Mouse (Mus musculus) heart, embryonic 15.5 days (tissue): ENCODE results near the gene Psma7. TPM values are rescaled to one million over a fixed set of nuclear protein-coding genes. Genes with fewer than 3 reads are reported as not detected.

ENCODE experiments used
- ATAC-seq: fragments of 200-750 bp; cut with Nextera tagmentation; replicated peaks from 2 replicates; pipeline ENCODE4 v1.8.0; 2017; ENCODE audit warnings: low read depth, moderate TSS enrichment; ENCODE audit not compliant: insufficient number of reproducible peaks, insufficient read depth, low FRiP score
- H3K27ac ChIP-seq: fragments of 300-500 bp; sonication (generic); 2 replicates; pipeline ENCODE4 v1.5.1; 2015; ENCODE audit warnings: mild to moderate bottlenecking, inconsistent platforms
- H3K27me3 ChIP-seq: fragments of 300-500 bp; sonication (generic); 2 replicates; pipeline ENCODE4 v1.6.1; 2015; ENCODE audit warnings: inconsistent platforms
- H3K36me3 ChIP-seq: fragments of 300-500 bp; sonication (generic); 2 replicates; pipeline ENCODE4 v1.6.1; 2015; ENCODE audit warnings: mild to moderate bottlenecking, inconsistent platforms
- H3K4me1 ChIP-seq: fragments of 300-500 bp; sonication (generic); replicated peaks from 2 replicates; pipeline ENCODE4 v1.6.1; 2015; ENCODE audit warnings: inconsistent platforms
- H3K4me2 ChIP-seq: fragments of 300-500 bp; sonication (generic); 2 replicates; pipeline ENCODE4 v1.6.1; 2015; ENCODE audit warnings: inconsistent platforms, mild to moderate bottlenecking, moderate library complexity
- H3K4me3 ChIP-seq: fragments of 300-500 bp; sonication (generic); 2 replicates; pipeline ENCODE4 v1.5.1; 2015; ENCODE audit warnings: mild to moderate bottlenecking, inconsistent platforms
- H3K9ac ChIP-seq: fragments of 300-500 bp; sonication (generic); 2 replicates; pipeline ENCODE4 v1.6.1; 2015; ENCODE audit warnings: mild to moderate bottlenecking, inconsistent platforms
- H3K9me3 ChIP-seq: fragments of 300-500 bp; sonication (generic); replicated peaks from 2 replicates; pipeline ENCODE4 v1.6.1; 2016; ENCODE audit warnings: inconsistent platforms
- WGBS: fragments of 180-500 bp; shearing (Covaris S2); methylation state at CpG from one replicate; pipeline ENCODE4 v1.1.7; 2015; ENCODE audit warnings: mixed read lengths; 5-methylcytosine and 5-hydroxymethylcytosine counted together
- polyA plus RNA-seq: library from polyadenylated mRNA; unstranded; fragments of >200 nt; fragmentation: Nextera tagmentation; extraction: Ambion mirVana; gene quantifications from 2 replicates; pipeline ENCODE4 v1.2.1, GENCODE M21; 2015

Psma7 gene
- polyA plus RNA-seq, 1 experiment from 2014 or later = 347 TPM

- no peaks in the 10 kb centered on the region for H3K9me3 ChIP-seq
- under 1% methylated on average over 63 of the region's 66 CpGs for WGBS
- peak overlapping the region; percentile 98 for H3K4me2 ChIP-seq
- peak overlapping the region; percentile 99 for H3K4me3 ChIP-seq
- peak; percentile 44 for ATAC-seq
- peaks cover 32% of the 10 kb centered on the region for H3K4me1 ChIP-seq
- peak overlapping the region; percentile 94 for H3K27ac ChIP-seq
- H3K27me3 ChIP-seq = no peaks in the 10 kb centered on the region
- peaks cover 15% of the 10 kb centered on the region for H3K36me3 ChIP-seq
- H3K9ac ChIP-seq = peak overlapping the region; percentile 85
Measured at GRCm38 (mm10) chr2:180042858-180043515, 754 bp upstream of the Psma7 start.

- H3K36me3 ChIP-seq = peaks cover 28% of the 10 kb centered on the region
- peak overlapping the region; percentile 94 for H3K27ac ChIP-seq
- H3K4me2 ChIP-seq = peak overlapping the region; percentile 98
- peak; percentile 44 for ATAC-seq
- H3K9ac ChIP-seq = peak overlapping the region; percentile 85
- WGBS = under 1% methylated on average over 66 of the region's 66 CpGs
- H3K9me3 ChIP-seq = no peaks in the 10 kb centered on the region
- no peaks in the 10 kb centered on the region for H3K27me3 ChIP-seq
- H3K4me3 ChIP-seq = peak overlapping the region; percentile 99
- peaks cover 32% of the 10 kb centered on the region for H3K4me1 ChIP-seq
Measured at GRCm38 (mm10) chr2:180041577-180042255, 517 bp downstream of the Psma7 start.

GRCm38 (mm10) chr2:180040406-180040805 is 1.8 kb downstream of the Psma7 start:
- peak overlapping the region; percentile 98; the same call in 1 of the 2 replicates for H3K4me2 ChIP-seq
- no peak overlapping the region for H3K9ac ChIP-seq
- 38% methylated on average over 6 of the region's 6 CpGs for WGBS
- no peak for ATAC-seq
- peak overlapping the region; percentile 99 for H3K4me3 ChIP-seq
- H3K27ac ChIP-seq = no peak overlapping the region
- H3K36me3 ChIP-seq = peaks cover 41% of the 10 kb centered on the region
- peaks cover 32% of the 10 kb centered on the region for H3K4me1 ChIP-seq
- no peaks in the 10 kb centered on the region for H3K9me3 ChIP-seq
- no peaks in the 10 kb centered on the region for H3K27me3 ChIP-seq

- H3K4me3 ChIP-seq = no peak overlapping the region
- no peak; the same call in 1 of the 2 replicates for ATAC-seq
Measured at GRCm38 (mm10) chr2:180034753-180035152, 7.5 kb downstream of the Psma7 start.

GRCm38 (mm10) chr2:180033956-180034355 is 8.3 kb downstream of the Psma7 start:
- H3K9ac ChIP-seq = no peak overlapping the region
- no peak overlapping the region for H3K27ac ChIP-seq
- H3K36me3 ChIP-seq = peaks cover 90% of the 10 kb centered on the region
- H3K4me3 ChIP-seq = no peak overlapping the region
- 60% methylated on average over 3 of the region's 3 CpGs for WGBS
- ATAC-seq = 0 out of 2 replicates have a peak, but pooled peaks have one; percentile 19
- no peak overlapping the region for H3K4me2 ChIP-seq
- H3K9me3 ChIP-seq = no peaks in the 10 kb centered on the region
- no peaks in the 10 kb centered on the region for H3K27me3 ChIP-seq
- H3K4me1 ChIP-seq = peaks cover 14% of the 10 kb centered on the region; the same call in 1 of the 2 replicates

More at GRCm38 (mm10) chr2:180034753-180035152, 7.5 kb downstream of the Psma7 start:
- 56% methylated on average over 5 of the region's 5 CpGs for WGBS
- no peak overlapping the region for H3K9ac ChIP-seq
- H3K36me3 ChIP-seq = peaks cover 90% of the 10 kb centered on the region
- no peak overlapping the region for H3K4me2 ChIP-seq
- no peaks in the 10 kb centered on the region for H3K9me3 ChIP-seq
- no peak overlapping the region for H3K27ac ChIP-seq
- no peaks in the 10 kb centered on the region for H3K27me3 ChIP-seq
- peaks cover 17% of the 10 kb centered on the region; the same call in 1 of the 2 replicates for H3K4me1 ChIP-seq

- Histone ChIP-seq H3K9ac (no peak overlapping the region), H3K27ac (no peak overlapping the region; the same call in 1 of the 2 replicates), H3K9me3 (no peaks in the 10 kb centered on the region), H3K4me2 (no peak overlapping the region), H3K36me3 (peaks cover 82% of the 10 kb centered on the region), H3K27me3 (no peaks in the 10 kb centered on the region), H3K4me3 (no peak overlapping the region), H3K4me1 (peaks cover 20% of the 10 kb centered on the region)
- WGBS = 41% methylated on average over 3 of the region's 3 CpGs
- no peak for ATAC-seq
Measured at GRCm38 (mm10) chr2:180032925-180033324, 9.3 kb downstream of the Psma7 start.

GRCm38 (mm10) chr2:180031270-180031669 is 11.0 kb downstream of the Psma7 start:
- ATAC-seq = no peak
- Histone ChIP-seq H3K4me2 (no peak overlapping the region), H3K36me3 (peaks cover 65% of the 10 kb centered on the region), H3K9me3 (no peaks in the 10 kb centered on the region), H3K4me3 (no peak overlapping the region), H3K4me1 (peaks cover 36% of the 10 kb centered on the region), H3K9ac (no peak overlapping the region), H3K27me3 (no peaks in the 10 kb centered on the region), H3K27ac (no peak overlapping the region)
- 83% methylated on average over 6 of the region's 6 CpGs for WGBS

- 59% methylated on average over 9 of the region's 9 CpGs for WGBS
- Histone ChIP-seq H3K36me3 (peaks cover 31% of the 10 kb centered on the region), H3K4me2 (0 out of 2 replicates have a peak overlapping the region, but pooled peaks have one; percentile 72)
Measured at GRCm38 (mm10) chr2:180027768-180028167, 14.5 kb downstream of the Psma7 start.

GRCm38 (mm10) chr2:180025861-180026200 is 16.4 kb downstream of the Psma7 start:
- WGBS = 12% methylated on average over 6 of the region's 6 CpGs

More at GRCm38 (mm10) chr2:180027768-180028167, 14.5 kb downstream of the Psma7 start:
- Histone ChIP-seq H3K4me3 (no peak overlapping the region; the same call in 1 of the 2 replicates), H3K27ac (no peak overlapping the region), H3K9me3 (no peaks in the 10 kb centered on the region), H3K9ac (no peak overlapping the region), H3K27me3 (no peaks in the 10 kb centered on the region; the same call in 1 of the 2 replicates), H3K4me1 (peaks cover 38% of the 10 kb centered on the region)
- no peak for ATAC-seq

GRCm38 (mm10) chr2:180025135-180025860 is 16.9 kb downstream of the Psma7 start:
- 1% methylated on average over 84 of the region's 84 CpGs for WGBS
- Histone ChIP-seq H3K27ac (peak overlapping the region; percentile 91), H3K9me3 (no peaks in the 10 kb centered on the region), H3K4me3 (peak overlapping the region; percentile 82), H3K9ac (peak overlapping the region; percentile 91), H3K27me3 (peaks cover 8% of the 10 kb centered on the region; the same call in 1 of the 2 replicates), H3K36me3 (peaks cover 8% of the 10 kb centered on the region), H3K4me2 (peak overlapping the region; percentile 72), H3K4me1 (peaks cover 38% of the 10 kb centered on the region)
- ATAC-seq = no peak; the same call in none of the 2 replicates

More at GRCm38 (mm10) chr2:180025861-180026200, 16.4 kb downstream of the Psma7 start:
- no peaks in the 10 kb centered on the region for H3K9me3 ChIP-seq
- H3K4me1 ChIP-seq = peaks cover 38% of the 10 kb centered on the region
- H3K36me3 ChIP-seq = peaks cover 13% of the 10 kb centered on the region
- no peak for ATAC-seq
- H3K4me2 ChIP-seq = peak overlapping the region; percentile 72
- peaks cover 8% of the 10 kb centered on the region; the same call in 1 of the 2 replicates for H3K27me3 ChIP-seq
- H3K27ac ChIP-seq = peak overlapping the region; percentile 91; the same call in 1 of the 2 replicates
- H3K9ac ChIP-seq = peak overlapping the region; percentile 91
- H3K4me3 ChIP-seq = peak overlapping the region; percentile 82
